Mouse (Mus musculus) embryonic facial prominence, embryonic 13.5 days (tissue): ENCODE measurements around the gene Mrpl36. TPM values are rescaled to one million over a fixed set of nuclear protein-coding genes. Genes with fewer than 3 reads are reported as not detected.

Source experiments
- ATAC-seq: fragments of 200-750 bp; cut with Nextera tagmentation; 2 replicates; pipeline ENCODE4 v1.8.0; 2017; ENCODE audit warnings: low read depth; ENCODE audit not compliant: insufficient number of reproducible peaks, insufficient read depth, low FRiP score, low TSS enrichment
- H3K27ac ChIP-seq: fragments of 300-500 bp; sonication (generic); 2 replicates; pipeline ENCODE4 v1.5.1; 2015; ENCODE audit warnings: moderate library complexity, mild to moderate bottlenecking, inconsistent platforms
- H3K27me3 ChIP-seq: fragments of 300-500 bp; sonication (generic); 2 replicates; pipeline ENCODE4 v1.6.1; 2015; ENCODE audit warnings: mild to moderate bottlenecking, inconsistent platforms
- H3K36me3 ChIP-seq: fragments of 300-500 bp; sonication (generic); 2 replicates; pipeline ENCODE4 v1.6.1; 2015; ENCODE audit warnings: mild to moderate bottlenecking, inconsistent platforms
- H3K4me1 ChIP-seq: fragments of 300-500 bp; sonication (generic); 2 replicates; pipeline ENCODE4 v1.6.1; 2015; ENCODE audit warnings: inconsistent platforms
- H3K4me2 ChIP-seq: fragments of 300-500 bp; sonication (generic); 2 replicates; pipeline ENCODE4 v1.6.1; 2015; ENCODE audit warnings: moderate library complexity, mild to moderate bottlenecking, inconsistent platforms
- H3K4me3 ChIP-seq: fragments of 300-500 bp; sonication (generic); 2 replicates; pipeline ENCODE4 v1.5.1; 2015; ENCODE audit warnings: mild to moderate bottlenecking, inconsistent platforms
- H3K9ac ChIP-seq: fragments of 300-500 bp; sonication (generic); 2 replicates; pipeline ENCODE4 v1.6.1; 2015; ENCODE audit warnings: mild to moderate bottlenecking, inconsistent platforms
- H3K9me3 ChIP-seq: fragments of 300-500 bp; sonication (generic); 2 replicates; pipeline ENCODE4 v1.6.1; 2016; ENCODE audit warnings: inconsistent platforms
- WGBS: fragments of 180-500 bp; shearing (Covaris S2); methylation state at CpG from one replicate; pipeline ENCODE4 v1.1.7; 2015; ENCODE audit warnings: mixed read lengths; 5-methylcytosine and 5-hydroxymethylcytosine counted together
- polyA plus RNA-seq: library from polyadenylated mRNA; unstranded; fragments of >200 nt; fragmentation: Nextera tagmentation; extraction: Ambion mirVana; gene quantifications from 2 replicates; pipeline ENCODE4 v1.2.1, GENCODE M21; 2015

The Mrpl36 gene
- polyA plus RNA-seq, 1 experiment from 2014 or later, result 136 TPM

DNA sequence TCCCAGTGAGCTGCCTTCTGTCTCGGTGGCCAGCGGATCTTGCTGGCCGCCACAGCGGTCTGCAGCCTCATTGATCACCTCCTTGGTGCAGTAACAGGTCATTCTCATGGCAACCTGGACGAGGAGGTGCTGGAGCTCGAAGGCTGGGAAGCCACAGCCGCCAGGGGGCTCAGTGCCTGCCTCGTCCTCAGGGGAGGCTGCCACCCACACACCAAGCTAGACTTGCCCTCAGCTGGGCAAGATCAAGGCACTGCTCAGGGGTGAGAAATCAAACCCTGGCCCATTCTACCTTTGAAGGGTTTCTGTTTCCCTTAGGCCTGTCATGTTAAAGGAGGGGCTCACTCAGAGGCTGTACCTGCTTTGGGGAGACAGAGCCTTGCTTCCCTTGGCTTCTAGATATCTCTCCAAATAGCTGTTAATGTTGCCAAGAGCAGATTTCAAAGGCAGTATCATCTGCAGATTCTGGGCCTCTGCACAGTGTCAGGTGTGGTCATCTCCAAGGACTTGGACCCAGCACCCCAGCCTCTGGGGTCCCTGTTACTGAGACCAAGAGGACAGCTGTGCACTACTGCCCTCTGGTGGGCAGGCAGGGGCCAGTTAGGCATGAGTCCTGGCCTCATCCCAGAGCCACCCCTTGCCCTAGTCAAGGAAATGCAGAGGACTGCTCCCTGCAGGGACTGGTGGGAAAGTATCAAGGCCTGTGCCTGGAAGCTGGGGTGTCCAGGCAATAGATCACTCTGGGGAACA is 18.0 kb upstream of the Mrpl36 start:
- H3K27ac ChIP-seq, result no peak overlapping the region
- no peaks in the 10 kb centered on the region for H3K36me3 ChIP-seq
- ATAC-seq, result 0 out of 2 replicates have a peak, but pooled peaks have one; percentile 32

GRCm38 (mm10) chr13:73320048-73320447 is 8.3 kb upstream of the Mrpl36 start:
- H3K36me3 ChIP-seq, result peaks cover 87% of the 10 kb centered on the region

More for the DNA sequence above, 18.0 kb upstream of the Mrpl36 start:
- Histone ChIP-seq H3K4me2 (no peak overlapping the region), H3K4me3 (no peak overlapping the region), H3K27me3 (peaks cover 16% of the 10 kb centered on the region), H3K4me1 (no peaks in the 10 kb centered on the region), H3K9ac (no peak overlapping the region), H3K9me3 (no peaks in the 10 kb centered on the region)
- WGBS, result 24% methylated on average over 8 of the region's 8 CpGs

GRCm38 (mm10) chr13:73322626-73323025 is 5.7 kb upstream of the Mrpl36 start:
- 85% methylated on average over 10 of the region's 10 CpGs for WGBS
- no peak overlapping the region for H3K9ac ChIP-seq
- H3K27ac ChIP-seq, result no peak overlapping the region
- H3K4me3 ChIP-seq, result no peak overlapping the region
- H3K4me1 ChIP-seq, result peaks cover 5% of the 10 kb centered on the region
- H3K36me3 ChIP-seq, result peaks cover 82% of the 10 kb centered on the region
- no peaks in the 10 kb centered on the region for H3K27me3 ChIP-seq
- H3K9me3 ChIP-seq, result no peaks in the 10 kb centered on the region
- H3K4me2 ChIP-seq, result no peak overlapping the region
- ATAC-seq, result no peak

More at GRCm38 (mm10) chr13:73320048-73320447, 8.3 kb upstream of the Mrpl36 start:
- Histone ChIP-seq H3K4me1 (no peaks in the 10 kb centered on the region), H3K9ac (no peak overlapping the region), H3K9me3 (peaks cover 4% of the 10 kb centered on the region; the same call in 1 of the 2 replicates), H3K4me2 (no peak overlapping the region), H3K27me3 (no peaks in the 10 kb centered on the region), H3K4me3 (no peak overlapping the region), H3K27ac (no peak overlapping the region)
- no peak for ATAC-seq
- 97% methylated on average over 4 of the region's 4 CpGs for WGBS

DNA sequence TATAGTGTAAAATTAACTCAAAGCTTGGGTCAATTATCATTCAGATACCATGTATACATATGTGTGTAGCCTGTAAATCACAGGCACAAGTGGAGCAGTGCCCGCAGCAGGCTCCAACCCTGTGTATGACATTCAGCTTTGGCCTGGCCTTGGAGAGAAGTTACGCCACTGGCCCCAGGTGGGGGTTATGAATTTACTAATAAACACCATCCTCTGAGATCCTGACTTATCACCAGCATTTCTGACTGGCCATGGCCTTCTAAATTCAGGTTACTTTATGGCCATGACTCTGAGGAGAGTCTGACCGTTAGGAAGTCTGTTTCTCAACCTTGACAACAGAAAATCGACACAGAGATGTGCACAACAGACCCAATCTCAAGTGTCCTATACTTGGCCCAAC is 4.9 kb upstream of the Mrpl36 start:
- WGBS, result 92% methylated on average over 4 of the region's 4 CpGs
- Histone ChIP-seq H3K36me3 (peaks cover 75% of the 10 kb centered on the region), H3K4me1 (peaks cover 6% of the 10 kb centered on the region), H3K9me3 (no peaks in the 10 kb centered on the region), H3K4me3 (no peak overlapping the region), H3K9ac (no peak overlapping the region), H3K27ac (no peak overlapping the region), H3K4me2 (no peak overlapping the region), H3K27me3 (no peaks in the 10 kb centered on the region)
- no peak for ATAC-seq

DNA sequence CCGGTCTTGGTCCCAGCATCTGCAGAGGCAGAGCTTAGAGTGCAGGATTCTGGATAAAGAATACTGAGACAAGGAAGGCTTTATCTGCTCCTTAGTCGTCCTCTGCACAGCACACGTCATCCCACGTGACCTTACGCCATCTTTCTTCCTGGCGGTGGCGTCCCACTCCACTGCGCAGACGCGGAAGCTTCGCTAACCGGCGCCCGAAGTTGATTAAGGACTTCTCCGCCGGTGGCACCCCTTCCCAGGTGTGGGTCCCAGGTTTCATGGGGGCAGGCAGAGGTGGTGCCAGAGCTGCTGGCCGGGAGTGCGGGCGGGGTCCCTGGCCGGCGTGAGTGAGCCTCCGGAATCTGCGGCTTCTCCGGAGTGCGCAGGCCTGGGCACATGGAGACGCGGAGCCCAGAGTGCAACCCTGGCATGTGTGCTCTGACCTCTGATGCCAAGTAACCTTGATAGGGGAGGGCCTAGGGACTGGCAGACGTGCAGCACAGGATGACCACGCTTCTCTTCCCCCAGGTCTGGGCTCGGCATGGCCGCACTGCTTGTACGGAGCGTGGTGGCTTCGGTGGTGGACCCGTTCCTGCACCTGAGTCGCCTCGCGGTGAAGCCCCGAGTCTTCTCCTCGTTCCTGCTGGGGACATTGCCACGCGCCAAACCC is 2.7 kb downstream of the Mrpl36 start:
- Histone ChIP-seq H3K9me3 (no peaks in the 10 kb centered on the region), H3K27ac (peak overlapping the region; percentile 83), H3K4me2 (peak overlapping the region; percentile 96), H3K9ac (peak overlapping the region; percentile 94), H3K4me3 (peak overlapping the region; percentile 86), H3K4me1 (peaks cover 23% of the 10 kb centered on the region), H3K36me3 (peaks cover 9% of the 10 kb centered on the region; the same call in 1 of the 2 replicates), H3K27me3 (no peaks in the 10 kb centered on the region)
- peak; percentile 78 for ATAC-seq
- WGBS, result under 1% methylated on average over 42 of the region's 42 CpGs

DNA sequence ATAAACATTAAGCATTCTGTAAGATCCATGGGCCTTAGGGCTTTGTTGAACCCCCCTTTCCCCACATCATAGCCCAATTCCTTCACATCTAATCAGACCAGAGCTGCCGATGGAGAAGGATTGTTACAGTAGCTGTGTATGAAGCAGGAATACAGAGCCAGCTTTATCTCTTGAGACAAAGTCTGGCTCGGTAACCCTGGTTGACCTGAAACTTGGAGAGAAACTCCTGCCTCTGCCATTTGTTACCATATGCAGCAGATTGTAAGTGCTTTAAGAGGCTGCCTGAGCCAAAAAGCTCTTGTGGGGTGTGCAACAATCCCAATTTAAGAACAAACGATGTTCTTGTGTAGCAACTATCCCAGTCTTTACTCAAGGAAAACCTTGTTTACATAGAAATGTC is 3.4 kb downstream of the Mrpl36 start:
- no peak for ATAC-seq
- peak overlapping the region; percentile 94 for H3K9ac ChIP-seq

GRCm38 (mm10) chr13:73336753-73337152 is 8.4 kb downstream of the Mrpl36 start:
- Histone ChIP-seq H3K9me3 (no peaks in the 10 kb centered on the region), H3K4me2 (no peak overlapping the region), H3K4me3 (no peak overlapping the region), H3K27me3 (no peaks in the 10 kb centered on the region), H3K4me1 (peaks cover 8% of the 10 kb centered on the region), H3K27ac (no peak overlapping the region), H3K9ac (no peak overlapping the region), H3K36me3 (peaks cover 3% of the 10 kb centered on the region; the same call in 1 of the 2 replicates)
- 73% methylated on average over 7 of the region's 7 CpGs for WGBS
- no peak for ATAC-seq

More for the DNA sequence above, 3.4 kb downstream of the Mrpl36 start:
- Histone ChIP-seq H3K36me3 (peaks cover 3% of the 10 kb centered on the region; the same call in 1 of the 2 replicates), H3K27ac (no peak overlapping the region), H3K9me3 (no peaks in the 10 kb centered on the region), H3K4me2 (peak overlapping the region; percentile 96), H3K27me3 (no peaks in the 10 kb centered on the region), H3K4me3 (peak overlapping the region; percentile 86), H3K4me1 (peaks cover 23% of the 10 kb centered on the region)
- 70% methylated on average over 3 of the region's 3 CpGs for WGBS

GRCm38 (mm10) chr13:73345102-73345890 is 17.0 kb downstream of the Mrpl36 start:
- Histone ChIP-seq H3K4me1 (0 out of 2 replicates have a peak, but pooled peaks cover 7% of the 10 kb centered on the region), H3K36me3 (no peaks in the 10 kb centered on the region), H3K27me3 (no peaks in the 10 kb centered on the region), H3K4me2 (no peak overlapping the region), H3K4me3 (no peak overlapping the region), H3K27ac (no peak overlapping the region), H3K9ac (no peak overlapping the region), H3K9me3 (no peaks in the 10 kb centered on the region)
- ATAC-seq, result no peak
- 79% methylated on average over 9 of the region's 9 CpGs for WGBS

DNA sequence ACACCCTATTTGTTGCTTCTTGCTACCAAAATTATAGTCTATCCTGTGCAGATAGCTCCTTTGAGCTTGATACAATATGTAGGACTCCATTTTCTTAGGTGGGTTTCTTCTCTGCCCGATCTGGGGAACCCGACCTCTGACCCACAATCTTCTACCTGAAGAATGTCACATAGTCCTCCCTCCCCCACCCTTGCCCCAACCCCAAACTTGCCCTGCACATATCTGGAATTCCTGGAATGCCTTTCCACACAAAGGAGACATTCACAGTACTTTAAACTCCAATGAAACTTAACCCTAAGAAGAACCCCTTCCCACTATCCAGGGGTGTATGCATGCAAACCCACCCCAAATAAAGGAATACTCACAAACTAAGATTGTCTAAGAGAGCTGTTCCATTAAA is 17.8 kb downstream of the Mrpl36 start:
- 16% methylated on average over 2 of the region's 2 CpGs for WGBS
- Histone ChIP-seq H3K27me3 (no peaks in the 10 kb centered on the region), H3K4me1 (0 out of 2 replicates have a peak, but pooled peaks cover 2% of the 10 kb centered on the region), H3K4me3 (no peak overlapping the region), H3K4me2 (no peak overlapping the region), H3K9me3 (no peaks in the 10 kb centered on the region), H3K36me3 (no peaks in the 10 kb centered on the region), H3K27ac (no peak overlapping the region), H3K9ac (no peak overlapping the region)
- no peak for ATAC-seq

DNA sequence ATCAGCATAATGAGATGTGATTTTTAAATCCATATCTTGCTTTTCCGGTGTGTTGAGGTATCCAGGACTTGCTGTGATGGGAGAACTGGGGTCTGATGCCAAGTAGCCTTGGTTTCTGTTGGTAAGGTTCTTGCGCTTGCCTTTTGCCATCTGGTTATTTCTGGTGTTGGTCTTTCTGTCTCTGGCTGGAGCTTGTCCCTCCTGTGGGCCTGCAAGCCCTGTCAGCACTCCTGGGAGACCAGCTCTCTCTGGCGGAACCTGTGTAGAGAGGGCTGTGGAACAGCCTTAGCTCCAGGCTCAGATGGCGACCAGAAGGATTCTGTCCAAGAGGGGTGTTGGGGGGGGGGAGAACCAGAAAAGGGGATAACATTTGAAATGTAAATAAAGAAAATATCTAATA is 18.4 kb downstream of the Mrpl36 start:
- Histone ChIP-seq H3K4me3 (no peak overlapping the region), H3K9ac (no peak overlapping the region), H3K27ac (no peak overlapping the region), H3K9me3 (no peaks in the 10 kb centered on the region), H3K36me3 (no peaks in the 10 kb centered on the region), H3K4me2 (no peak overlapping the region), H3K27me3 (no peaks in the 10 kb centered on the region), H3K4me1 (no peaks in the 10 kb centered on the region)
- 71% methylated on average over 4 of the region's 4 CpGs for WGBS
- no peak for ATAC-seq

DNA sequence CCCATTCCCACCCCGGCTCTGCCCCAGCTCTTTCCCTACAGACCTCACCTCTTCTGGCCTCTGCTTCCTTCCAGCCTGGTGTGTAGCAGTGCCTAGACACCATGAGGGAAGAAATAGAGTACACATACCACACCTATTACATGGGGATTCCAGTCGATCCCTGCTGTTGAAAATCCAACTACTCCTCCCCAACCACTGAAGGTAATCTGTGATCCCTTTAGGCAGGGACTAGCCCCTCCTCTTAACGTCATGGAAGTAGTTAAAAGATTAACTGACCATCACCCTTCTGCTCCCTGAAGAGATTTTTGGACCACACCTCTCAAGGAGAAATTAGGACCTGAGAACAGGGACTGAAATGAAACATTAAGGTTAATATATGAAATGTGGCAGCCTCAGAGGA is 18.9 kb downstream of the Mrpl36 start:
- Histone ChIP-seq H3K27ac (no peak overlapping the region), H3K4me2 (no peak overlapping the region), H3K36me3 (no peaks in the 10 kb centered on the region), H3K9ac (no peak overlapping the region), H3K27me3 (no peaks in the 10 kb centered on the region), H3K4me3 (no peak overlapping the region), H3K9me3 (no peaks in the 10 kb centered on the region), H3K4me1 (no peaks in the 10 kb centered on the region)
- WGBS, result 60% methylated on average over 3 of the region's 3 CpGs
- no peak for ATAC-seq
